Mouse (Mus musculus) forebrain, postnatal 0 days (tissue): ENCODE results near the gene Pdzd2. TPM values are rescaled to one million over a fixed set of nuclear protein-coding genes. Genes with fewer than 3 reads are reported as not detected.

Source experiments
- ATAC-seq: fragments of 200-750 bp; cut with Nextera tagmentation; 2 replicates; pipeline ENCODE4 v1.8.0; 2017; ENCODE audit warnings: mild to moderate bottlenecking, moderate library complexity
- DNase-seq: peaks from one replicate; pipeline ENCODE4 v3.0.0-alpha.2; 2015
- H3K27ac ChIP-seq: fragments of 300-500 bp; sonication (generic); 2 replicates; pipeline ENCODE4 v1.5.1; 2014; ENCODE audit warnings: low read depth, mild to moderate bottlenecking, antibody characterized with exemption, low read length, moderate library complexity, mixed read lengths
- H3K27me3 ChIP-seq: fragments of 300-500 bp; sonication (generic); 2 replicates; pipeline ENCODE4 v1.6.1; 2014; ENCODE audit warnings: mild to moderate bottlenecking, low read length, mixed read lengths; ENCODE audit not compliant: insufficient read depth
- H3K36me3 ChIP-seq: fragments of 300-500 bp; sonication (generic); 2 replicates; pipeline ENCODE4 v1.6.1; 2014; ENCODE audit warnings: mild to moderate bottlenecking, moderate library complexity; ENCODE audit not compliant: insufficient read depth
- H3K4me1 ChIP-seq: fragments of 300-500 bp; sonication (generic); 2 replicates; pipeline ENCODE4 v1.6.1; 2014; ENCODE audit warnings: antibody characterized with exemption; ENCODE audit not compliant: insufficient read depth
- H3K4me2 ChIP-seq: fragments of 300-500 bp; sonication (generic); 2 replicates; pipeline ENCODE4 v1.6.1; 2014; ENCODE audit warnings: low read depth, mild to moderate bottlenecking, moderate library complexity
- H3K4me3 ChIP-seq: fragments of 300-500 bp; sonication (generic); 2 replicates; pipeline ENCODE4 v1.5.1; 2014; ENCODE audit warnings: low read depth, low read length, mixed read lengths
- H3K9ac ChIP-seq: fragments of 300-500 bp; sonication (generic); 2 replicates; pipeline ENCODE4 v1.6.1; 2014; ENCODE audit warnings: mild to moderate bottlenecking
- H3K9me3 ChIP-seq: fragments of 300-500 bp; sonication (generic); 2 replicates; pipeline ENCODE4 v1.6.1; 2016; ENCODE audit warnings: low read length
- CTCF ChIP-seq: sonication (generic); IDR thresholded peaks from 2 replicates; pipeline ENCODE4 v1.5.1; 2016; ENCODE audit warnings: antibody characterized with exemption, control low read depth, low read depth
- WGBS: fragments of 180-500 bp; shearing (Covaris S2); extraction: QIAGEN DNeasy Blood & Tissue Kit; methylation state at CpG from one replicate; pipeline ENCODE4 v1.1.7; 2014; 5-methylcytosine and 5-hydroxymethylcytosine counted together
- polyA plus RNA-seq: library from polyadenylated mRNA; unstranded; fragments of >200 nt; fragmentation: Nextera tagmentation; extraction: Ambion mirVana; gene quantifications from 2 replicates; pipeline ENCODE4 v1.2.1, GENCODE M21; 2015
- total RNA-seq: library from RNA; depleted of rRNA; stranded (reverse); fragments of >200 nt; gene quantifications from 2 replicates; pipeline ENCODE4 v1.2.3, GENCODE M21; 2014

The Pdzd2 gene
- total and polyA plus RNA-seq, 2 experiments from 2014 or later = 9.4 to 18.9 TPM

DNA sequence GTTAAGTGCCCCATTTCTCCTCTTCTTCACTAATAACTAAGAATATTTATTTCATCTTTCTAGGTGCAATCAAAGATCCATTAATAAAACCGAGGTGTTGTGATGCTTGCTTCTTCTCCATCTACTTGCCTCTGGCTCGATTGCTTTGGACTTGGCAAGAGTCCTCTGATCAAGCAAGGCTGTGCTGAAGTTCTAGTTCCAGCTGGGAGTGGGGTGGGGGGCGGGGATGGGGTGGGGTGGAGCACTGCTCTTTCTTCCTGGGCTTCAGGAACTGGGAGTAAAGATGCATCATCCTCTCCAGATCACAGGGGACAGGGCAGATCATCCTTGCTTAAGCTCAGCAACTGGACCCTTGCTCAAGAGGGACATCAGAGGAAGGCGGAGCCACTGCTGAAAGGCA lies 5.5 kb downstream of the Pdzd2 start:
- H3K4me2 ChIP-seq = no peak overlapping the region
- no peak overlapping the region for H3K4me3 ChIP-seq
- no peak for TF ChIP-seq CTCF
- no peak overlapping the region for H3K27ac ChIP-seq
- 0 out of 2 replicates have a peak, but pooled peaks cover 6% of the 10 kb centered on the region for H3K27me3 ChIP-seq
- H3K9me3 ChIP-seq = no peaks in the 10 kb centered on the region
- 70% methylated on average over 4 of the region's 4 CpGs for whole genome bisulfite sequencing
- no peak overlapping the region for H3K9ac ChIP-seq
- no peak for DNase-seq
- no peaks in the 10 kb centered on the region for H3K36me3 ChIP-seq
- no peak for ATAC-seq
- H3K4me1 ChIP-seq = no peaks in the 10 kb centered on the region

DNA sequence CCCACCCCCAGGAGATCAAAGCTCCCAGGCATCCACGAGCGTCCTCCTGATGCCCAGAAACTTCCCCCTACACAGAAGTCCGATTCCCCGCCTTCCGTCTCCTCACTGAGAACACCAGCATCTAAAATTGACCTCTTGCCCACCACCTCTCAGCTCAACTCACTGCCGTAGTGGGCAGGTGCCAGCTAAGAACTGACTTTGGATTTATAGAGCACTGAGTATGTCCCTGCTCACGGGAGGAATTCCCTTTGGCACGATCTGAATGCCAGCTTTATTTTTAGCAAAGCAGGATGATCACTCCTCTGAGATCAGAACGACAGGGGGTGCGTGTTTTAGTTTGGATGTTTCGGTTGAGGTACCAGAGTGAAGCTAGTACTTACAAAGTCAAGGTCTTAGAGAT lies 7.1 kb downstream of the Pdzd2 start:
- WGBS = 70% methylated on average over 11 of the region's 11 CpGs
- no peak for ATAC-seq
- DNase-seq = no peak

DNA sequence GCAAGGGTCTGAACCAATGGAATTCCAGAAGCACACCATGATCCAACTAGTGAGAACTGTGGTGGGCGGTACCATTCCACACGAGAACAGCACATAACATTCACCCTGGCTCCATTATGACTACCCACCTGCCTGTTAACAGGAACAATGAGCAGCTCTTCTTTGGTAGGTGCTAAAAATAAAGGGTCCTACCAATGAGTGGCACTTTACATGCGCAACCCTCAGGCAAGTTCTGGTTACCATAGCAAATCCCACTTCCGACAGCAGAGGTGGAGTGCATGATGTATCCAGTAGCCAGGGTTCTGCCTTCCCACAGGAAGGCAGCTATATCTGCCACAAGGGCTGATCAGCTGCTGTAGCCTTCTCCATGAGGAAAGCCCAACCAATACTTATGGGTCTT lies 11.3 kb downstream of the Pdzd2 start:
- no peak for ATAC-seq
- H3K36me3 ChIP-seq = no peaks in the 10 kb centered on the region
- WGBS = 82% methylated on average over 4 of the region's 4 CpGs
- no peaks in the 10 kb centered on the region for H3K4me1 ChIP-seq
- H3K27me3 ChIP-seq = no peaks in the 10 kb centered on the region
- no peak overlapping the region for H3K27ac ChIP-seq
- H3K9me3 ChIP-seq = no peaks in the 10 kb centered on the region
- no peak overlapping the region for H3K4me2 ChIP-seq
- no peak overlapping the region for H3K4me3 ChIP-seq
- H3K9ac ChIP-seq = no peak overlapping the region
- no peak for DNase-seq
- no peak for TF ChIP-seq CTCF

More for the DNA sequence above, 7.1 kb downstream of the Pdzd2 start:
- no peak for TF ChIP-seq CTCF
- H3K4me3 ChIP-seq = no peak overlapping the region
- no peaks in the 10 kb centered on the region for H3K36me3 ChIP-seq
- no peaks in the 10 kb centered on the region for H3K4me1 ChIP-seq
- H3K4me2 ChIP-seq = no peak overlapping the region
- no peak overlapping the region for H3K27ac ChIP-seq
- H3K9me3 ChIP-seq = no peaks in the 10 kb centered on the region
- H3K27me3 ChIP-seq = no peaks in the 10 kb centered on the region
- H3K9ac ChIP-seq = no peak overlapping the region

- Histone ChIP-seq H3K4me1 (no peaks in the 10 kb centered on the region), H3K27ac (no peak overlapping the region), H3K36me3 (no peaks in the 10 kb centered on the region), H3K9me3 (no peaks in the 10 kb centered on the region), H3K27me3 (no peaks in the 10 kb centered on the region), H3K4me3 (no peak overlapping the region), H3K9ac (no peak overlapping the region), H3K4me2 (no peak overlapping the region)
- no peak for TF ChIP-seq CTCF
- ATAC-seq = peak; percentile 64
- 73% methylated on average over 5 of the region's 5 CpGs for WGBS
- DNase-seq = no peak
Measured at GRCm38 (mm10) chr15:12725256-12725655, 14.5 kb downstream of the Pdzd2 start.

DNA sequence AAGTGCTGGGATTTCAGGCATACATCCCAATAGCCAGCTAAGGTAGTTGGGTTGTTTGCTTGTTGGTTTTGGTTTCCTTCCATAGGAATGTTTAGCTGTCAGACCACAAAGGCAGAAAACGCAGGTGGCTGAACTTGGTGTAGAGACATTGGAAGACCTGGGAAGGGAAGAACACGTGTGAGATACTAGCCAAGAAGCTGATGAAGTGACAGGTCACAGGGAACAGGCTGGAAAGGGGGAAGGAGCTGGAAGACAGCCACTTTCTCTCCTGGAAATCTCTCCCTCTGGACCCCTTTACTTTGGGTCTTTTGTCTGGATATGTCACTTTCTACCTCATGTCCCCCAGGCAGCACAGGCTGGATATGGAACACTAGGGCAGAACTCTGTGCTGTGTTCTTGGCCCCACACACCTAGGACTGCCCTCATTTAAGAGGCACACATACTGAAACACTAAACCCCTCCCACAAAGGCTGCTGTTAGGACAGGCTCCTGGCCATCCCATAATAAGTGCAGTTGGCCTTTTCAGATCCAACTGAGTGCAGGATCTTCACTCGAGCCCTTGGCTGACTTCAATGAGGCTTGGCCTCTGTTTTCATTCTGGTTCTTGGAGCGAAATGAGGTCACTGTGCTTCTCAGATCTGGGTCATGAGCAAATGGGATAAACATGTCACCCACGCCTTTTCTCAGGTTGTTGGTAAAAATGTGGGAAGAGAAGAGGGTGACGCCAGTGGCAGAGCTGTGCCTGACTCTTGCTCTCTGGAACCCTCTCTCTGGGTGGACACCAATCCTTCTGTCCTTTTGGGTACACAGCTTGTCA lies 17.8 kb downstream of the Pdzd2 start:
- no peak overlapping the region for H3K4me2 ChIP-seq
- H3K36me3 ChIP-seq = no peaks in the 10 kb centered on the region
- H3K4me3 ChIP-seq = no peak overlapping the region
- no peak overlapping the region for H3K9ac ChIP-seq
- H3K4me1 ChIP-seq = no peaks in the 10 kb centered on the region
- WGBS = 74% methylated on average over 6 of the region's 6 CpGs
- no peak for TF ChIP-seq CTCF
- no peak overlapping the region for H3K27ac ChIP-seq
- H3K9me3 ChIP-seq = no peaks in the 10 kb centered on the region
- DNase-seq (no peak), ATAC-seq (no peak)
- H3K27me3 ChIP-seq = no peaks in the 10 kb centered on the region

- H3K27ac ChIP-seq = no peak overlapping the region
- H3K4me3 ChIP-seq = no peak overlapping the region
- no peaks in the 10 kb centered on the region for H3K9me3 ChIP-seq
- no peaks in the 10 kb centered on the region for H3K36me3 ChIP-seq
- no peaks in the 10 kb centered on the region for H3K27me3 ChIP-seq
- 85% methylated on average over 14 of the region's 14 CpGs for WGBS
- no peaks in the 10 kb centered on the region for H3K4me1 ChIP-seq
- H3K4me2 ChIP-seq = no peak overlapping the region
- ATAC-seq = no peak
- no peak for TF ChIP-seq CTCF
- H3K9ac ChIP-seq = no peak overlapping the region
- DNase-seq = no peak
Measured at GRCm38 (mm10) chr15:12718819-12719218, 20.9 kb downstream of the Pdzd2 start.

DNA sequence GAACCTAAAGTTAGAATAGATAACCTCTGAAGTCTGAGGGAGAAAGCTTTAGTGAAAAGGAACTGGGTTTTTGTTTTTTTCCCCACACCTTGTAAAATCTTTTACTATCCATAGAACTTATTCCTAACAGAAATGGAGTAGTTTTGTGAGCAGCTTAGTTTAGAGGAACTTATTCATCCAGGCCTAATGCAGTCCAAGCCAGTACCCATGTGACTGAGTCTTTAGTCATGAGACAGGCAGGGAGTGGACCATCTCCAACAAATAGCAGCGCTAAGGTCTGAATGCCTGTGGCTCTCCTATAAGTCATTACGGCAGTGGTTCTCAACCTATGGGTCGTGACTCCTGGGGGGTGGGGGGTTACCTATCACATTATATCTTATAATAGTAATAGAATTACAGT lies 22.3 kb downstream of the Pdzd2 start:
- Histone ChIP-seq H3K4me2 (no peak overlapping the region), H3K4me3 (no peak overlapping the region), H3K9me3 (no peaks in the 10 kb centered on the region), H3K27ac (no peak overlapping the region), H3K27me3 (no peaks in the 10 kb centered on the region), H3K9ac (no peak overlapping the region), H3K36me3 (no peaks in the 10 kb centered on the region), H3K4me1 (no peaks in the 10 kb centered on the region)
- ATAC-seq (no peak), DNase-seq (no peak)
- no peak for TF ChIP-seq CTCF
- WGBS = 87% methylated on average over 3 of the region's 3 CpGs
